Mouse (Mus musculus) neural tube, embryonic 10.5 days (tissue): Measurements from ENCODE around the gene Ccnl2.
A peak's percentile ranks its signal among the peaks of the same experiment; 100 is the strongest.

ENCODE experiments used
- DNase-seq: peaks from one replicate; pipeline ENCODE4 v3.0.0-alpha.2; 2017; ENCODE audit warnings: low spot score; ENCODE audit errors: extremely low spot score

Ccnl2 gene

GRCm38 (mm10) chr4:155838187-155839153 is 26.2 kb downstream of the Ccnl2 start:
- DNase-seq: no peak

GRCm38 (mm10) chr4:155839483-155839910 is 27.2 kb downstream of the Ccnl2 start, which contains the start of gene Mxra8:
Mxra8 (plus strand) TSS chr4:155839680.
- DNase-seq: peak; percentile 81

DNA sequence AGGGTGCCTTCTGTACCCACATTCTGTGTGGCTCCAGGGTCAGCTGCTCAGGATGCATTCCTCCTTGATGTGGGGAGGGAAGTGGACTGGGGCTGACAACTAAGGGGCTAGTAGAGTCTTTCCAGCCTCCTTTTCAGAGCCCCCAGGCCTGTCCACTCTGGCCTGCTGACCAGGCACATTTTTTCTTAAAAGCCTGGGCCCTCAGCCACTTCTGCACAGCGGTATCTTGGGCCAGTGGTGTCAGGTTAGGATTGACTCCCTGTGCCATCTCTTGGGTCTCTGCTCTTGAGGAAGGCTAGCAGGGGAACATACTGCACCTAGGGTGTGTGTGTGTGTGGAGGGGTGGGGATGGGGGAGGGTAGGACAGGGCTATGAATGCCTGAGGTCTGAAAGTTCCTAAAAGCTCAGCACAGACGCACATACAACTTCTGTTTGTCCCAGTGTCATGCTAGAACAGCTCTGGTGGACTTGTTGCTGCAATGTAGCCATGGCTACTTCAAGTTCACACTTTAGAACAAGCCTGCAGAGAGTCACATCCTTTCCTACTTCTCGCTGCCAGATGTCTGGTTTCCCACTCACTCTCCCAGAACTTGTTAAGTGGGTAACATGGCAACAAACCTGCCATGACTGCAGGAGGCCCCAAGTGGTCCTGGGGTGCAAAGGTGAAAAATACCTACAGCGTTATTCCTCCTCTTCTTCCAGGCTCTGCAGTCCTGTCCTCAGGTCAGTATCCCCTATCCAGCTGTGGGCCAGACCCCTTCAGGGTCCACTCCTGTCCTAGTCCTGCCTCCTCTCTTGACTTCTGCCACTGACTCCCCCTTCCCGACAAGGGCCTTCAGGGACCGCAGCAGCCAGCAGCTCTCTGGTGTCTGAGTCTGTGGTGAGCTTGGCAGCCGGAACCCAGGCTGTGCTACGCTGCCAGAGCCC is 28.1 kb downstream of the Ccnl2 start:
- peak; percentile 36 for DNase-seq

DNA sequence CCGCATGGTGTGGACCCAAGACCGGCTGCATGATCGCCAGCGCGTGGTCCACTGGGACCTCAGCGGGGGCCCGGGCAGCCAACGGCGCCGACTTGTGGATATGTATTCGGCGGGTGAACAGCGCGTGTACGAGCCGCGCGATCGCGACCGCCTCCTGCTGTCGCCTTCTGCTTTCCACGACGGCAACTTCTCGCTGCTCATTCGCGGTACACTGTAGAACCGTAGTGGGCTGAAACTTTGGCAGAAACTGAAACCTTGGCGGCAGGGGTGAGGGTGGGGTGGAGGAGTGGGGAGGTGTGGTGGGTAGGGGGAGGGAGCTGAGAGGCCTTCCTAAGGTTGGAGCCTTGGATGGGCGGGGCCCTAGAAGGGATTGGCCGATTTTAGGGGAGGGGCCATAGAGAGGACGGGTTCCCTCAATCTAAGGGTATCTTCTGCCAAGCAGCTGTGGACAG is 28.7 kb downstream of the Ccnl2 start:
- DNase-seq: peak; percentile 58

GRCm38 (mm10) chr4:155841651-155842270 is 29.5 kb downstream of the Ccnl2 start:
- no peak for DNase-seq

DNA sequence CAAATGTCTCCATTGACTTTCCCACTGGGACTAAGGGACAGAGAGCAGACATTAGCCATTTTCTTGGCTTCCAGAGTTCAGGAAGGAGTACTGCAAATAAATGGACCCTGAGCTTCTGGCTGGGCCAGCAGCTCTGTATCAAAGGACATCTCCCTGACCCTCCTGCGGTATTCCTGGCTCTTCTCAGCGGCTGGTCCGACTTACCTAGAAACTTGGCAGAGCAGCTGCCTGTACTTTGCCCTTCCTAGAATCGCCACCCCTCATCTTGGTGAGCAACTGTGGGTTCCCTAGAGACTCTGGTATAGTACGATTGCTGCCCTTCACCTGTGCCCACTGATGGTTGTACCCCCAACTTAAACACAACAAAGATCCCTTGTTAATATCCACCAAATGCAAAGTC is 30.9 kb downstream of the Ccnl2 start:
- DNase-seq: no peak

GRCm38 (mm10) chr4:155846871-155847578 is 34.7 kb downstream of the Ccnl2 start, which contains the start of gene Dvl1:
Dvl1 (plus strand) TSS chr4:155847402.
- peak; percentile 96 for DNase-seq

DNA sequence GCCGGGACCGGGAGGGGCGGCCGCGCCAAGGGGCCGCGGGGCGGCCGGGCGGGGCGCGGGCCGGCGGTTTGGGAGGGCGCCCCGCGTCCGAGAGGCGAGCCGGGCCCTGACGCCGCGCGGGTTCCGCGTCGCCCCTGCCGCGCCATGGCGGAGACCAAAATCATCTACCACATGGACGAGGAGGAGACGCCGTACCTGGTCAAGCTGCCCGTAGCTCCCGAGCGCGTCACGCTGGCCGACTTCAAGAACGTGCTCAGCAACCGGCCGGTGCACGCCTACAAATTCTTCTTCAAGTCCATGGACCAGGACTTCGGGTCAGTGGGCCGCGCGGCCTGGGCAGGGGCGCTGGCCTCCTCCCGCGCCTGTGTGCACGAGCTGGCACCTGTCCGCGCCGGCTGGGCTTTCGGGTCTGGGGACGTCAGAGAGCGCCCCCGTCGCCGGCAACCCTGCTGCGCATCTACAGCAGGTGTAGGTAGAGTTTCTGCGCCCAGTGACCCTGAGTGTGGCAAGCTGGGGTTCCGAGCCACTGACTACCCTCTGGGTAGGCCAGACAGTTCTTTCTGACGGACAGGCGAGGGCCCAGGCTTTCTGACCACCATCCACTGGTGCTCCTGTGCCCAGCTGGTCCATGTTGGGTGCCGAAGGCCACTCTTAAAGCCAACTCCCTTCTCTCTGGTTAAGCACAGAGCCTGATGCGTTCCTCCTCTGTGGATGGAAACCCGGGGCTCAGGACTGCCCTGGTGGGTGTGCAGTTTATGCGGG is 35.5 kb downstream of the Ccnl2 start:
- peak; percentile 69 for DNase-seq

GRCm38 (mm10) chr4:155848434-155849095 is 36.3 kb downstream of the Ccnl2 start:
- no peak for DNase-seq

DNA sequence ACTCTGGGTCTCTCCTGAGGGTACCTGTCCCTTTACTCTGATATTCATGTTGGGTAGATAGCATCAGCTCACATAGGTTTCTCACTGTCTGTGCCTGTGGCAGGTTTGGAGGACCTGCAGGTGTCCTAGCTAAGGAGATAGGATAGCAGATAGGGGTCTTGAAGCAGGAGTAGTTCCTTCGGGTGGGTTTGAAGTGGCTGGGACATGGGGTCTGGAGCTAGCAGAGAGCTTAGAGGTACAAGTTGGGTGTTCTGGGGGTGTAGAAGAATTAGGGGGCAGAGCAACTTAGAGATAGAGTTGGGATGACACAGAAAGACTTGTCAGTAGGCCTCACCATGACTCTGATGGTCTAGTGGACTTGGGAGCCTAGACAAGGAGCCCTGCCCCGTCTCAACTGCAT is 37.1 kb downstream of the Ccnl2 start:
- DNase-seq: no peak

DNA sequence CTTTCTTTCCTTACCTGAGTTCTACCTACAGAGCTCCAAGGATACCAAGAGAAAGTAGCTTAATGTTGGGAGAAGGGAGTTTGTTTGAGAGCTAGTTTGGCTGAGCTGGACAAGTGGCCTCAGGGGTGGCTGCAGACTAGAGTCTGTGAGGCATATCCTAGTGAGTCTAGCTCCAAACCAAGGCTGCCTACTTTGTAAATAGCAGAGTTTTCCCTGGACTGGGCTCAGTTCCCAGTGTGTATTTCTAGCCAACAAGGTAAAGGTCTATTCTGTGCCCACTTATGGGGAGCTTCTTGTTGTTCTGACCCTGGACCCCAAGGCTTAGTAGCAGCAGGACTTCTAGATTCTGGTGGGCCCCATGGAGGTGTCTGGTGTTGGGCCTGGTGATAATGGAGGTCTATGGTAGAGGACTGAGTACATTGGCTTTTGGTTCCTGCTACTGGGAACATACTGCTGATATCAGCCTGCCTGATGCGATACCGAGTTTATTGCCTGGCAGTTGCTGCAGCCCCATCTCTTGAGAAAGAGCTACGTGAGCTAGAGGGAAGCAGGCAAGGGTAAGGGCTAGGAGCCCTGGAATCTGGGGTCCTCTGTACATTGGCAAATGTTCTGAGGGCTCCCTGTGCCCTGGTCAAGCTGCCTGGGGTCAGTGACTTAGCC is 37.6 kb downstream of the Ccnl2 start:
- no peak for DNase-seq

DNA sequence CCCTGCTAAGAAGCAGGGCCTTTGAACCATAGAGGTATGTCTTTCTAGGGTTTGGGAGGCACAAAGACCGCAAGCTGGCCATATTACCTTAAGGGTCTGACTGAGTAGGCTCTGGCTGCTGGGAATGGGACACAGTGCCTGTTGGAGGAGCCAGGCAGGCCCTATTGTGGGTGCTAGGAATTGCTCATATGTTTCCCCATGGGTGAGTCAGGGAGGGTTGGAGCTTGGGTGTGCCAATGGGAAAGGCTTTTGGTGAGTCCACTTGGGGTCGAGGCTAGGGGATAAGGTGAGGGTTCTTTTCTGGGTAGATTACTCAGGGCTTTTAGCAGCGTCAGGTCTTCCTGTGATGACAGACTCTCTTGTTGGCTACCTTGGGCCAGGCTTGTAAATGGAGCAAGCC is 39.1 kb downstream of the Ccnl2 start:
- DNase-seq: no peak

DNA sequence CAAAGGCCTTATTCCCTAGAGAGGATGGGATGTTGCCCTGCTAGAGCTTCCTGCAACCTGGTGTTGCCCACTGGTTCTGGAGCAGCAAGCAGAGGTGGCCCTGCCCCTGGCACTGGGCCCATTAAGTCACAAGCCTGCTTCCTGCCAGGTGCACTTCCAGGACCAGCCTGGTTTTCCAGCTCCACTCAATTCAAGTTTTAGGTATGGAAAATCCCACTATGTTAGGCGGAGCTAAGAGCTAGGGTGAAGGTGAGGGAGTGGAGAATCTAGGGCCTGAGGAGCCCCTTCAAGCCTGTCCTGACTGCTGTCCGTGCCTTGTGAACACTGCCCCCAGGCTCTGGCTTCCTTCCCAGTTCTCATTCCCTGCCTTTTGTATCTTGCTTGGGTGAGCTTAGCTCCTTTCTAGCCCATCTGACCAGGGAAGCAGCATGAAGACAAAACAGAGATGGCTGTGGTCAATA is 39.7 kb downstream of the Ccnl2 start:
- no peak for DNase-seq

GRCm38 (mm10) chr4:155853421-155853820 is 41.1 kb downstream of the Ccnl2 start:
- DNase-seq: no peak

- DNase-seq: no peak
Measured at GRCm38 (mm10) chr4:155854991-155855390, 42.7 kb downstream of the Ccnl2 start.

DNA sequence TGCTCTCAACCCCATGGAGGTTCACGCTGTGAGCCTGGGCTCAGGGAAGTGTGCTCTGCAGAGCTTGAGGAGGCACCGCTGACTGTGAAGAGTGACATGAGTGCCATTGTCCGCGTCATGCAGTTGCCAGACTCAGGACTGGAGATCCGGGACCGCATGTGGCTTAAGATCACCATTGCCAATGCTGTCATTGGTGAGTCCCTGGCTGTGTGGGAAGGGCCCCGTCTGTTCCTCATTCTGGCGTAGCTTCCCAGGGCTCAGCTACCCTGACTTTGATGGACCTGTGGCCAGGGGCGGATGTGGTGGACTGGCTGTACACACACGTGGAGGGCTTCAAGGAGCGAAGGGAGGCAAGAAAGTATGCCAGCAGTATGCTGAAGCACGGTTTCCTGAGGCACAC is 43.8 kb downstream of the Ccnl2 start:
- no peak for DNase-seq

DNA sequence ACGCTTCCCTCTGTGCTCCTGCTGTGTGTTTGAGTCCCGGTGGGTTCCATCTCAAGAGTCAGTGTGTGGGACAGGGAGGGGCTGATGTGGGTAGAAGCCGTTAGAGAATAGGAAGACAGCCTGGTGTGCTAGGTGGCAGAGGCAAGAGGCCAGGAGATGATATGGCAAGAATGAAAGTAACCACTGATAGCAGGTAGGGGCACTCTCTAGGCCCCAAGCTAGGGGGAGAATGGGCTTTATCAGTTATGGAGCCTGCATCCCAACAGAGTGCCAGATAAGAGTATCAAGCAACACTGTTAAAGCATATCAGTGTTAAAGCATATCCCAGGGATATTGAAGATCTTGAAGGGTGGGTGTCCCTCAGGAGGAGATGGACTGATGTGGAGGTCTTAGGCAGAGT is 44.6 kb downstream of the Ccnl2 start:
- no peak for DNase-seq

- peak; percentile 82 for DNase-seq
Measured at GRCm38 (mm10) chr4:155859318-155859717, 47.0 kb downstream of the Ccnl2 start.

GRCm38 (mm10) chr4:155861787-155862186 is 49.5 kb downstream of the Ccnl2 start:
- DNase-seq: no peak
